Mouse (Mus musculus) bone marrow macrophage, adult 2 months (primary cell): ENCODE measurements around the gene Slc35f6. TPM values are rescaled to one million over a fixed set of nuclear protein-coding genes. Genes with fewer than 3 reads are reported as not detected.
"Not testable (repeated sequence)": the region's sequence is repeated elsewhere in the genome, so short reads cannot be mapped to it uniquely, and the experiment has no call there.

ENCODE experiments used
- H3K27ac ChIP-seq: 2 replicates; pipeline ENCODE4 v1.5.1; 2012; ENCODE audit warnings: low read depth, low read length; ENCODE audit not compliant: insufficient read depth
- H3K4me1 ChIP-seq: 2 replicates; pipeline ENCODE4 v1.6.1; 2012; ENCODE audit warnings: low read length; ENCODE audit not compliant: control insufficient read depth, insufficient read depth
- H3K4me3 ChIP-seq: 2 replicates; pipeline ENCODE4 v1.5.1; 2012; ENCODE audit warnings: mild to moderate bottlenecking, low read length, moderate library complexity; ENCODE audit not compliant: insufficient read depth
- CTCF ChIP-seq: IDR thresholded peaks from 2 replicates; pipeline ENCODE4 v1.5.1; 2012; ENCODE audit warnings: low read depth, mild to moderate bottlenecking, low read length, moderate library complexity
- POLR2A ChIP-seq: IDR thresholded peaks from 2 replicates; pipeline ENCODE4 v1.6.1; 2012; ENCODE audit warnings: mild to moderate bottlenecking, low read depth, low read length, borderline replicate concordance
- polyA plus RNA-seq: library from polyadenylated mRNA; stranded (reverse); fragments of >200 nt; gene quantifications from 2 replicates; pipeline ENCODE4 v1.2.4, GENCODE M21; 2012; ENCODE audit not compliant: missing spikeins, insufficient read depth, insufficient read length

Slc35f6 gene
- polyA plus RNA-seq, 1 experiment, result 78.2 TPM

- Histone ChIP-seq H3K4me1 (peaks cover 30% of the 10 kb centered on the region), H3K27ac (no peak overlapping the region), H3K4me3 (peak overlapping the region; percentile 84)
- TF ChIP-seq POLR2A (no peak), CTCF (no peak)
Measured at GRCm38 (mm10) chr5:30667686-30668085, 20.0 kb downstream of the Slc35f6 start.

GRCm38 (mm10) chr5:30668637-30669495 is 21.1 kb downstream of the Slc35f6 start:
- TF ChIP-seq POLR2A, result no peak
- TF ChIP-seq CTCF, result no peak
- H3K27ac ChIP-seq, result no peak overlapping the region
- peak overlapping the region; percentile 84; the same call in 1 of the 2 replicates for H3K4me3 ChIP-seq
- peaks cover 24% of the 10 kb centered on the region for H3K4me1 ChIP-seq

DNA sequence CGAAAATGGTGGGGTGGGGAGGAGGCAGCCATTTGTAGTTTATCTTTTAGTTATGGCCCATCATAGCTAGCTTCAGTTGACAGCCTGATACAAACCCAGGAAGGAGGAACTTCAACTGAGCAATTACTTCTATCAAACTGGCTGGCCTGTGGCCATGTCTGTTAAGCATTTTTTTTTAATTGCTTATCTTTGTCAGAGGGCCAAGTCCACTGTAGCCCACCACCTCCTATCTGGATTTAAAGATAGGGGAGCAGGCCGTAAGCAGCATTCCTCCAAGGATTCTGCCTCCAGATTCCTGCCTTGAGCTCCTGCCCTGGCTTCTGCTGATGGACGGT is 21.7 kb downstream of the Slc35f6 start:
- peaks cover 20% of the 10 kb centered on the region for H3K4me1 ChIP-seq
- no peak for TF ChIP-seq CTCF
- no peak for TF ChIP-seq POLR2A
- no peak overlapping the region for H3K4me3 ChIP-seq
- H3K27ac ChIP-seq, result no peak overlapping the region

GRCm38 (mm10) chr5:30670091-30670490 is 22.4 kb downstream of the Slc35f6 start:
- H3K4me3 ChIP-seq, result no peak overlapping the region
- H3K27ac ChIP-seq, result no peak overlapping the region
- H3K4me1 ChIP-seq, result peaks cover 20% of the 10 kb centered on the region
- TF ChIP-seq CTCF, result no peak
- no peak for TF ChIP-seq POLR2A

GRCm38 (mm10) chr5:30674001-30674400 is 26.3 kb downstream of the Slc35f6 start:
- TF ChIP-seq CTCF (no peak), POLR2A (no peak)
- Histone ChIP-seq H3K27ac (no peak overlapping the region), H3K4me3 (no peak overlapping the region), H3K4me1 (peaks cover 19% of the 10 kb centered on the region)

DNA sequence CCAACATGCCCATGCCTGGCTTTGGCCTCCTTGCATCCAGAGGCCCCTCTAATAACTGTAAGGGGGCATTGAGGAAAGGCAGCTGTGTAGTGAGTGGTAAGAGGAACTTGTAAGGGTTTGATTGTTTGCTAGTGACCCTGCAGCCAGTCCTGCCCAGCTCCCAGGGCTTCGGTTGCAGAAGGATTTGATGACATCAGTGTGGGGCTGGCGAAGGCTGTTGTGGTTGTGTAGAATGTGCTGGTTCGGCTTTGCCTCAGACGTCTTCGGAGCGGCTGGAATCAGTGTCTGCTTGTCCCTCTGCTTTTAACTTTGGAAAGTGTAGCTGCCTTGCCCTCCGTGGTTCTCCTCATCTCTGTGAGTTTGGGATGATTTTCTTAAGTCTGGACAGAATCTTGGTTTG is 29.1 kb downstream of the Slc35f6 start:
- TF ChIP-seq POLR2A, result no peak
- no peak for TF ChIP-seq CTCF
- no peak overlapping the region for H3K4me3 ChIP-seq
- peaks cover 14% of the 10 kb centered on the region for H3K4me1 ChIP-seq
- H3K27ac ChIP-seq, result no peak overlapping the region

- not testable (repeated sequence) for H3K27ac ChIP-seq, H3K4me3 ChIP-seq
Measured at GRCm38 (mm10) chr5:30678069-30678468, 30.3 kb downstream of the Slc35f6 start.

GRCm38 (mm10) chr5:30678722-30679296 is 31.1 kb downstream of the Slc35f6 start:
- no peak overlapping the region for H3K27ac ChIP-seq
- TF ChIP-seq CTCF (no peak), POLR2A (no peak)
- H3K4me1 ChIP-seq, result peaks cover 14% of the 10 kb centered on the region
- no peak overlapping the region for H3K4me3 ChIP-seq

More at GRCm38 (mm10) chr5:30678069-30678468, 30.3 kb downstream of the Slc35f6 start:
- H3K4me1 ChIP-seq, result peaks cover 14% of the 10 kb centered on the region

DNA sequence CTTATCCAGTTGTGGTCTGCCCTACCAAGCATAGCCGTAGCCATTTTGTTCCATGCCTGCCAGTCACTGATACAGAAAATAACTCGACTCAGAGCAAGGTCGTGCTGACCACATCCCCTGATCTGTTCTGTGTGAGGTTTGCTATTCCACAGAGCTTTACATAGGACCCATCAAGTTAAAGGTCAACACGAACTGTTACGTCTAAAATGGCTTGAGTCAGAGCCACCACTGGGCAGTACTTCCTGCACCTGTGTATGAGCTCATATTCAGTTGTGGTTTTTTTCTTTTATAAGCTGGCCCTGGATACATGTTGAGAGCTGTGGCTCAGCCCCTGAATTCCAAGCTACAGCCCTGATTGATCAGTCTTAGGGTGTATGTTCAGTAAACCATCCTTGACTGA is 31.9 kb downstream of the Slc35f6 start:
- H3K4me3 ChIP-seq, result no peak overlapping the region
- peaks cover 18% of the 10 kb centered on the region for H3K4me1 ChIP-seq
- no peak overlapping the region for H3K27ac ChIP-seq
- TF ChIP-seq POLR2A (no peak), CTCF (no peak)

DNA sequence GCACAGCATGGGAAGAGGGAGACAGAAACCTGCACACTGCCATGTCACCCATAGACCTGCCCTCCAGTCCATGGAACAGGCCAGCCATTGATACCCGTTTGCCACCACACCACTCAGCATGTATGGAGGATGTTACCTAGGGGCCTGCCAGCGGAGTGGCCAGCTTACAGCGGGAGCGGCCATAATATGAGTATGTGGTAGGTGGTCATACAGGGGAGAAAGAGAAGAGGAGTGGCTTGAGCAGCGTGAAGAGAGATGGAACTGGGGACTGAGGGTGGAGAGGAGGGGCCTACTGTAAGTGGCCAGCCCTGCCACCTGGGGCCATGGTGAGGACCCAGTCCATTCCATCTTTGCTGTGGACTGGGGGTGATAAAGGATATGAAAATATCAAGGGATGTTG is 34.2 kb downstream of the Slc35f6 start:
- H3K4me1 ChIP-seq, result peaks cover 16% of the 10 kb centered on the region
- H3K27ac ChIP-seq, result no peak overlapping the region
- TF ChIP-seq POLR2A (no peak), CTCF (no peak)
- no peak overlapping the region for H3K4me3 ChIP-seq

- H3K4me1 ChIP-seq, result peaks cover 15% of the 10 kb centered on the region
- H3K4me3 ChIP-seq, result no peak overlapping the region
- TF ChIP-seq POLR2A (no peak), CTCF (peak; percentile 34)
- no peak overlapping the region for H3K27ac ChIP-seq
Measured at GRCm38 (mm10) chr5:30682967-30683600, 35.4 kb downstream of the Slc35f6 start.
